Mouse (Mus musculus): ENCODE data around the gene Cers6. TPM values are rescaled to one million over a fixed set of nuclear protein-coding genes. Genes with fewer than 3 reads are reported as not detected.

Cers6 gene
- polyA plus RNA-seq, 1 experiment from 2014 or later: 55.3 TPM

DNA sequence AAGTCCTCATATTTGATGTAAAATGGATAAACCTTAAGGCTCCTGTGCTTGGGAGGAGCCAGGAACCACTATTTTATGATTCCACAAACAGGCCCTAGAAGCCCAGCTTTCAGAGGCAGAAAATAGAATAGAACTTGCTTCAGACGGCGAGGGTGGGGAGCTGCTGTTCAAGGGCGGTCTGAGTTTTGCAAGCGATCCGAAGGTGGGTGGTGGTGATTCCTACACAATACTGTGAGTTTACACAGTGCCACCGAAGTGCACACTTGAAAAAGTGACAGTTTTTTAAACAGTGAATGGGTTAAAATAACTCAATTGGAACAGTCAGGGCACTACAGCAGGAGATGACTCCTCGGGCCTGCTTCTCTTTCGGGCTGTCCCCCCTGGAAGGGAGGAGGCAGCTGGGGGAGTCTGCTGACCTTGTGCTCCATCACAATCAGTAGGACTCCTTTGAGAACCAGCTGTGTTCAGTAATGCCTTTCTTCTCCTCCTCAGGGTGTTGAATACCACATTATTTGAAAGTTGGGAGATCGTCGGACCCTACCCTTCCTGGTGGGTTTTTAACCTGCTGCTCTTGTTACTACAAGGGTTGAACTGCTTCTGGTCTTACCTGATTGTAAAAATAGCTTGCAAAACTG is 243.4 kb downstream of the Cers6 start:
- Histone ChIP-seq H3K27me3 (ENCODE audit: control insufficient read depth, insufficient read depth, low read depth, low read length) (no peaks in the 10 kb centered on the region), H3K4me2 (ENCODE audit: low read length) (no peak overlapping the region), H3K9ac (ENCODE audit: low read depth, low read length) (no peak overlapping the region), H3K9me3 (replicated peaks; ENCODE audit: control insufficient read depth, low read length, poor library complexity, severe bottlenecking) (no peaks in the 10 kb centered on the region), H3K36me3 (ENCODE audit: control insufficient read depth, insufficient read depth, low read length) (0 out of 2 replicates have a peak, but pooled peaks cover 3% of the 10 kb centered on the region), H3K4me3 (ENCODE audit: low read depth, low read length) (no peak overlapping the region), H3K27ac (ENCODE audit: low read length) (no peak overlapping the region), H3K4me1 (ENCODE audit: control insufficient read depth, insufficient read depth, low read length) (no peaks in the 10 kb centered on the region)
- 37% methylated on average over 10 of the region's 10 CpGs for WGBS
- no peak for ATAC-seq

DNA sequence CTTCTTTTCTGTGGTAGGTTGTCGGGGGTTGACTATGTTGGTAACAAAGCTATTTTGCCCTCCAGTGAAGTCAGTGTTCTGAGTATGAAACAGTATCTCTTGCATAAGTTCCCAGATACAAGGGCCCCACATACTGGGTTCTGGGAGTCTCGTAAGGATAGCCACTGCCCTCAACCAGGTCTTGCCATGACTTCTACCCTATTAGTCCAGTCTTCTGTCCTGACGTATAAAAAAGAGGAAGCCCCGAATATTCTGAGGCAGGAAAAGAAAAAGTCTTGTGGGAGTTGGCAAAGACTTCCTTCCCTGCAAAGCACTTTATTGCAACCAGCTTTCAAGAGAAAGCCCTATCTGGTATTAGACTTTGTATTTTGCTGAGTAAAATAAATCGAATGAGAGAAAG is 248.0 kb downstream of the Cers6 start:
- H3K9me3 ChIP-seq (replicated peaks; ENCODE audit: control insufficient read depth, low read length, poor library complexity, severe bottlenecking): no peaks in the 10 kb centered on the region
- no peaks in the 10 kb centered on the region for H3K4me1 ChIP-seq (ENCODE audit: control insufficient read depth, insufficient read depth, low read length)
- ATAC-seq: no peak
- no peak overlapping the region for H3K4me2 ChIP-seq (ENCODE audit: low read length)
- no peak overlapping the region for H3K9ac ChIP-seq (ENCODE audit: low read depth, low read length)
- no peak overlapping the region for H3K4me3 ChIP-seq (ENCODE audit: low read depth, low read length)
- no peak overlapping the region for H3K27ac ChIP-seq (ENCODE audit: low read length)
- H3K36me3 ChIP-seq (ENCODE audit: control insufficient read depth, insufficient read depth, low read length): 0 out of 2 replicates have a peak, but pooled peaks cover 3% of the 10 kb centered on the region
- WGBS: 91% methylated on average over 5 of the region's 5 CpGs
- H3K27me3 ChIP-seq (ENCODE audit: control insufficient read depth, insufficient read depth, low read depth, low read length): no peaks in the 10 kb centered on the region

DNA sequence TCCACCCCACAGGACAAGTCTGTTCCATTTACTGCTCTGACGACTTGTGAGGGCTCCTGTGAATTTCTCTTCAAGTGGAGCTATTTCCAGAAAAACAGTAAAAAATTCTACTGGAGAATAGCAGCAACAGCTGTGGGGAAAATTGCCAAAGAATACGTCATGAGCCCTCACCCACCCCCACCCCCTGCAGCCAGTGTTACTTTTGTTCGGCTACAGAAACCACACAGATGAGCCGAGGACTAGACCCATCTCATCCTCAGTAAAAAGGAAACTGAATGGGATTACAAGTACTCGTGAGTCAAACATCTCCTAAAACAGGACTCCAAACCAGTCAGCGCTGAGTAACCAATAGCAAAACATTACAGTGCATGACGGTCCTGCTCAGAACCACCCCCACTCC is 248.5 kb downstream of the Cers6 start:
- no peak overlapping the region for H3K9ac ChIP-seq (ENCODE audit: low read depth, low read length)
- H3K27ac ChIP-seq (ENCODE audit: low read length): no peak overlapping the region
- H3K4me1 ChIP-seq (ENCODE audit: control insufficient read depth, insufficient read depth, low read length): no peaks in the 10 kb centered on the region
- 62% methylated on average over 7 of the region's 7 CpGs for WGBS
- no peak for ATAC-seq
- 0 out of 2 replicates have a peak, but pooled peaks cover 3% of the 10 kb centered on the region for H3K36me3 ChIP-seq (ENCODE audit: control insufficient read depth, insufficient read depth, low read length)
- no peak overlapping the region for H3K4me3 ChIP-seq (ENCODE audit: low read depth, low read length)
- H3K4me2 ChIP-seq (ENCODE audit: low read length): no peak overlapping the region
- no peaks in the 10 kb centered on the region for H3K27me3 ChIP-seq (ENCODE audit: control insufficient read depth, insufficient read depth, low read depth, low read length)
- no peaks in the 10 kb centered on the region for H3K9me3 ChIP-seq (replicated peaks; ENCODE audit: control insufficient read depth, low read length, poor library complexity, severe bottlenecking)

DNA sequence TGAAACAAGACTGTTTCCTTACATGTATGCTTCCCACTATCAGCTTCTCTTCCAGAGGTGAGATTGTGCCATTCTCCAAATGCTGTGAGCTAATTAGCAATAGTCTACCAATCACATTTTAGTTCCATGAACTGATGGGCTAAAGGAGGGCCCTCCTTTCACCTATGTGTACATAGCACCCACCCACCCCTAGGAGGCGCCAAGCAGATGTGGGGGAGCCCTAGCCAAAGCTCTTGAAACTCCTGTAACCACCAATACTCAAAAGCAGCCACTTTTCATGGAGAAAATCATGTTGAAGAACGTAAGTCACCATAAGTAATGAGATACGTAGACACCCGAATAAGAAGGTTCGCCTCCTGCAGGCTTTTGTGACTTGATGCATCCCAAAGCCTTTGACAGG is 251.4 kb downstream of the Cers6 start:
- Histone ChIP-seq H3K9me3 (replicated peaks; ENCODE audit: control insufficient read depth, low read length, poor library complexity, severe bottlenecking) (no peaks in the 10 kb centered on the region), H3K4me3 (ENCODE audit: low read depth, low read length) (no peak overlapping the region), H3K27ac (ENCODE audit: low read length) (no peak overlapping the region), H3K9ac (ENCODE audit: low read depth, low read length) (no peak overlapping the region), H3K36me3 (ENCODE audit: control insufficient read depth, insufficient read depth, low read length) (peaks cover 7% of the 10 kb centered on the region; the same call in 1 of the 2 replicates), H3K27me3 (ENCODE audit: control insufficient read depth, insufficient read depth, low read depth, low read length) (no peaks in the 10 kb centered on the region), H3K4me2 (ENCODE audit: low read length) (no peak overlapping the region), H3K4me1 (ENCODE audit: control insufficient read depth, insufficient read depth, low read length) (no peaks in the 10 kb centered on the region)
- ATAC-seq: no peak
- WGBS: 83% methylated on average over 5 of the region's 5 CpGs

DNA sequence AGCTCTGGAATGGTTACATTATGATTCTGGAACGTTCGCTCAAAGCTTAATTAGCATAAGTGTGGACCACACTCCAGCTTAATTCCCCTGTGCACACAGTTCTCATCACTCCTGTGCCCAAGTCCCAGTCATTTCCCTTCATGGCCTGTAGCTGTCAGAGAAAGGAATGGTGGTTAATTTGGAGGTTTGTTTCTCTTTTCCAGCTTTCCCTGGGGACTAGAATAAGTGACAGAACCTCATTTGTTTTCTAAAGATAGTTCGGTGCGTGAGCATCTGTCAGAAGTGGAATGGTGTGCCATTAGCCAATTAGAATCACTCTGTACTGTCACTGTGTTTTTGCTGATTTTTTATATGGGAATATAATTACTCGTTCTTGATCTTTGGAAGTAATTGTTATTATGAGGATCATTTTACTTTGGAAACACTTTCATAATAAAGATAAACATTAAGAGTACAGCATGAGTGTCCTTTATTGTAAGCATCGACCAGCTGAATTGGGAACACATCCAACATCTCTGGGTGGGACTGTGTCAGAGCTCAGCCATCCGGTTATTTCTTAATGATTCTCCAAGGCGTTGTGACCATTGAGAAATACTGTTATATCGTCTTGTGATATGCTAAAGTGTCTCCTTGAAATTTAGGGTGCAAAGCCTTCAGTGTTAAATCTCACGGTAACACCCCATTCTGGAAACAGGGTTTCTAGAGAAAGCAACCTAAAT is 252.7 kb downstream of the Cers6 start:
- Histone ChIP-seq H3K9me3 (replicated peaks; ENCODE audit: control insufficient read depth, low read length, poor library complexity, severe bottlenecking) (no peaks in the 10 kb centered on the region), H3K4me1 (ENCODE audit: control insufficient read depth, insufficient read depth, low read length) (no peaks in the 10 kb centered on the region), H3K9ac (ENCODE audit: low read depth, low read length) (no peak overlapping the region), H3K27me3 (ENCODE audit: control insufficient read depth, insufficient read depth, low read depth, low read length) (no peaks in the 10 kb centered on the region), H3K27ac (ENCODE audit: low read length) (no peak overlapping the region), H3K36me3 (ENCODE audit: control insufficient read depth, insufficient read depth, low read length) (peaks cover 4% of the 10 kb centered on the region; the same call in 1 of the 2 replicates), H3K4me3 (ENCODE audit: low read depth, low read length) (no peak overlapping the region), H3K4me2 (ENCODE audit: low read length) (no peak overlapping the region)
- no peak for ATAC-seq
- 69% methylated on average over 10 of the region's 10 CpGs for WGBS

DNA sequence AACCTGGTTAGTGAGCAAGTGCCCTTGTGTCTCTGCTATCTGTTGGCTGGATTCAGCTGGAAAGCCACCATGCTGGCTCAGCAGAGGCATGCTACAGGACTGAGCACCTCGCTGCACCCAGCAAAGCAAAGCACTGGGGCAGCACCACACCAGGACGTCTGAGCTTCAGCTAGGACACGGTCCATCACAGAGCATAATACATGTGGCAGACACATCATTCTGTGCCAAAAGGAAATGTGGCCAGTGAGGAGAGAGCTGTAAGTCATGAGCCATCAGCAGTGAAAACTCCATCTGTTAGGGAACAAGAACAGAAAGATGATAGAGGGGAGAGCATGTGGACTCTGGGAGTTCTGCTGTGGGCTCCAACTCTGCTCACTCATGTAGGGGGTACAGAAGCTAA is 254.7 kb downstream of the Cers6 start:
- no peaks in the 10 kb centered on the region for H3K4me1 ChIP-seq (ENCODE audit: control insufficient read depth, insufficient read depth, low read length)
- no peak overlapping the region for H3K4me3 ChIP-seq (ENCODE audit: low read depth, low read length)
- no peak overlapping the region for H3K4me2 ChIP-seq (ENCODE audit: low read length)
- WGBS: 90% methylated on average over 3 of the region's 3 CpGs
- H3K9ac ChIP-seq (ENCODE audit: low read depth, low read length): no peak overlapping the region
- no peaks in the 10 kb centered on the region for H3K27me3 ChIP-seq (ENCODE audit: control insufficient read depth, insufficient read depth, low read depth, low read length)
- no peak for ATAC-seq
- peaks cover 4% of the 10 kb centered on the region; the same call in 1 of the 2 replicates for H3K36me3 ChIP-seq (ENCODE audit: control insufficient read depth, insufficient read depth, low read length)
- no peak overlapping the region for H3K27ac ChIP-seq (ENCODE audit: low read length)
- no peaks in the 10 kb centered on the region for H3K9me3 ChIP-seq (replicated peaks; ENCODE audit: control insufficient read depth, low read length, poor library complexity, severe bottlenecking)

DNA sequence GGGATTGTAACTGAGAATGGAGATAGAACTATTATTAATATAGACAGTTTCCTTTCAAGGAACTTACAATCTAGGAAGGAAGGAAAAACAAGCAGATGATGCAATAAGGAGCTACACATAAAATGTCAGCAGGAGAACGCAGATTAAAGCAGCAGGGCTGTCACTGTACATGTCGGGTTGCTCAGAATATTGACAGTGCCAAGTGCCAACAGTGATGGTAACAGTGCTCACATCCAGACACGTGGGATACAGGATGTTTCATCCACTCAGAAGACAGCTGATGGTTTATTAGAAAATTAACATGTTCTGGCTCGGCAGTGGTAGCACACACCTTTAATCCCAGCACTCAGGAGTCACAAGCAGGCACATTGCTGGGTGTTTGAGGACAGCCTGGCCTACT is 255.5 kb downstream of the Cers6 start:
- Histone ChIP-seq H3K9me3 (replicated peaks; ENCODE audit: control insufficient read depth, low read length, poor library complexity, severe bottlenecking) (no peaks in the 10 kb centered on the region), H3K36me3 (ENCODE audit: control insufficient read depth, insufficient read depth, low read length) (peaks cover 4% of the 10 kb centered on the region; the same call in 1 of the 2 replicates), H3K4me3 (ENCODE audit: low read depth, low read length) (no peak overlapping the region), H3K9ac (ENCODE audit: low read depth, low read length) (no peak overlapping the region), H3K4me2 (ENCODE audit: low read length) (no peak overlapping the region), H3K4me1 (ENCODE audit: control insufficient read depth, insufficient read depth, low read length) (no peaks in the 10 kb centered on the region), H3K27me3 (ENCODE audit: control insufficient read depth, insufficient read depth, low read depth, low read length) (no peaks in the 10 kb centered on the region), H3K27ac (ENCODE audit: low read length) (no peak overlapping the region)
- WGBS: 64% methylated on average over 4 of the region's 4 CpGs
- ATAC-seq: no peak

DNA sequence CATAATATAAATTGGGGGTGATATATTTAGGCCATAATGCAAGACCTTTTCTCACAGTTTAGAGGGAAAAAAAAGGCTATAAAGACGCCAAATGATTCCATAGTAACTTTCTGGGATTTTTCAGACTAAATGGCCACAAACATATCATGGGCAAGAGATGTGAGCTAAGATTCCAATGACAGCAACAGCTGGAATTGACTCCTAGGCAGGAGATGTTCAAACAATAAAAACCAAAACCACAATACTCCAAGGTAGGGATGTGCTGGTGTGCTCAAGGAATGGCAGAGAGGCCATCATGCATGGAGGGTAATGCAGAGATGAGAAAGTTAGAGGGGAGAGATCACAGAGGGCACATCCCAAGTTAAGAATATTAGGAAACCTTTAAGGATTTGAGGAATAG is 257.8 kb downstream of the Cers6 start:
- H3K4me2 ChIP-seq (ENCODE audit: low read length): no peak overlapping the region
- H3K9ac ChIP-seq (ENCODE audit: low read depth, low read length): no peak overlapping the region
- H3K9me3 ChIP-seq (replicated peaks; ENCODE audit: control insufficient read depth, low read length, poor library complexity, severe bottlenecking): no peaks in the 10 kb centered on the region
- peaks cover 4% of the 10 kb centered on the region; the same call in 1 of the 2 replicates for H3K36me3 ChIP-seq (ENCODE audit: control insufficient read depth, insufficient read depth, low read length)
- ATAC-seq: no peak
- H3K27me3 ChIP-seq (ENCODE audit: control insufficient read depth, insufficient read depth, low read depth, low read length): no peaks in the 10 kb centered on the region
- no peak overlapping the region for H3K4me3 ChIP-seq (ENCODE audit: low read depth, low read length)
- WGBS: 98% methylated on average over 1 of the region's 1 CpGs
- no peak overlapping the region for H3K27ac ChIP-seq (ENCODE audit: low read length)
- H3K4me1 ChIP-seq (ENCODE audit: control insufficient read depth, insufficient read depth, low read length): no peaks in the 10 kb centered on the region

DNA sequence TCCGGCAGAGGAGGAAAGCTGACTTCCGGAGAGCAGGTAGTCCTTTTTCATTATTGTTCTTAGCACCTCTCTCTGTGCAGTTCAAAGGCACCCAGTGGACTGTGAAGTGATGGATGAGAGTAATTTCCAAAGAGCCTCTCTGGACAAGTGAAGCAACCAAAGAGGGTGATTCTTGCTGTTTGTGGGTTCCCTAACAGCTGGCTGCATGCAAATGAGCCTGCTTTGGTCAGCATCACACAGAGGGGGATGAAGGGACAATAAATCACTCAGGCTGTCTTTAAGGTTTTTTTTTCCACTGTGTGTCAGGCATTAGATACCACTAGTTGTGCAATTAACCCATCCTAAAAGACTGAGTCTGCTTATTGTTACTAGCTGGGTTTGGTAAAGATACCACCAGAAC is 258.5 kb downstream of the Cers6 start:
- Histone ChIP-seq H3K9ac (ENCODE audit: low read depth, low read length) (no peak overlapping the region), H3K27ac (ENCODE audit: low read length) (no peak overlapping the region), H3K4me1 (ENCODE audit: control insufficient read depth, insufficient read depth, low read length) (no peaks in the 10 kb centered on the region), H3K9me3 (replicated peaks; ENCODE audit: control insufficient read depth, low read length, poor library complexity, severe bottlenecking) (no peaks in the 10 kb centered on the region), H3K4me2 (ENCODE audit: low read length) (no peak overlapping the region), H3K4me3 (ENCODE audit: low read depth, low read length) (no peak overlapping the region), H3K27me3 (ENCODE audit: control insufficient read depth, insufficient read depth, low read depth, low read length) (no peaks in the 10 kb centered on the region), H3K36me3 (ENCODE audit: control insufficient read depth, insufficient read depth, low read length) (peaks cover 4% of the 10 kb centered on the region; the same call in 1 of the 2 replicates)
- 67% methylated on average over 2 of the region's 2 CpGs for WGBS
- no peak for ATAC-seq
